Mouse (Mus musculus) heart, adult 2 months (tissue): Measurements from ENCODE around the gene Elp1. TPM values are rescaled to one million over a fixed set of nuclear protein-coding genes. Genes with fewer than 3 reads are reported as not detected.
A peak's percentile ranks its signal among the peaks of the same experiment; 100 is the strongest.

Experiments used
- DNase-seq, 2 experiments: peaks; one replicate each; pipeline ENCODE4 v3.0.0; 2021
- H3K27ac ChIP-seq: fragments of 200-600 bp; 2 replicates; pipeline ENCODE4 v1.8.1; 2022
- H3K27me3 ChIP-seq: fragments of 200-500 bp; 2 replicates; pipeline ENCODE4 v1.6.1; 2012; ENCODE audit warnings: mild to moderate bottlenecking, low read length, inconsistent platforms, mixed read lengths; ENCODE audit not compliant: control insufficient read depth, insufficient read depth
- H3K36me3 ChIP-seq: fragments of 200-500 bp; 2 replicates; pipeline ENCODE4 v1.6.1; 2012; ENCODE audit warnings: low read length, inconsistent platforms; ENCODE audit not compliant: control insufficient read depth, insufficient read depth
- H3K4me1 ChIP-seq: fragments of 200-500 bp; 2 replicates; pipeline ENCODE4 v1.6.1; 2011; ENCODE audit warnings: low read length; ENCODE audit not compliant: control insufficient read depth, insufficient read depth
- H3K4me3 ChIP-seq: fragments of 200-600 bp; 2 replicates; pipeline ENCODE4 v1.8.1; 2022
- H3K79me2 ChIP-seq: fragments of 200-500 bp; replicated peaks from 2 replicates; pipeline ENCODE4 v1.6.1; 2012; ENCODE audit warnings: mild to moderate bottlenecking, inconsistent platforms, low read length, moderate library complexity, mixed read lengths; ENCODE audit not compliant: control insufficient read depth, insufficient read depth
- H3K9ac ChIP-seq: fragments of 200-500 bp; 2 replicates; pipeline ENCODE4 v1.6.1; 2012; ENCODE audit warnings: low read depth, mild to moderate bottlenecking, control low read depth, inconsistent platforms, low read length, mixed read lengths
- CTCF ChIP-seq: fragments of 200-600 bp; IDR thresholded peaks from 2 replicates; pipeline ENCODE4 v1.8.1; 2022; ENCODE audit warnings: antibody characterized with exemption, mild to moderate bottlenecking, moderate library complexity
- EP300 ChIP-seq: fragments of 200-500 bp; IDR thresholded peaks from 2 replicates; pipeline ENCODE4 v1.6.1; 2011; ENCODE audit warnings: low read depth, low read length, control low read depth; ENCODE audit not compliant: insufficient read depth
- POLR2A ChIP-seq: fragments of 200-500 bp; IDR thresholded peaks from 2 replicates; pipeline ENCODE4 v1.6.1; 2011; ENCODE audit warnings: mild to moderate bottlenecking, low read depth, low read length, control low read depth; ENCODE audit not compliant: insufficient read depth
- WGBS: fragments of 180-500 bp; shearing (Covaris S2); methylation state at CpG from one replicate; pipeline ENCODE4 v1.1.7; 2018; 5-methylcytosine and 5-hydroxymethylcytosine counted together
- intact Hi-C: fragments of 180-260 bp; cut with DNase I; formaldehyde crosslinking; loops from one replicate; pipeline ENCODE4 v1.15.1; 2025
- long read RNA-seq: library from polyadenylated mRNA; stranded (forward); transcript quantifications from one replicate; pipeline ENCODE4 v2.0.0, GENCODE M21; 2021
- polyA plus RNA-seq: library from polyadenylated mRNA; depleted of rRNA; stranded (reverse); fragments of >200 nt; gene quantifications from 2 replicates; pipeline ENCODE4 v1.2.3, GENCODE M21; 2012; rRNA removed
- total RNA-seq, 2 experiments: library from RNA; stranded (reverse); gene quantifications; 2 replicates each; pipeline ENCODE4 v1.2.3; 2021

The Elp1 gene
- total RNA-seq: 10 to 100 TPM; 17.0 to 19.8 TPM
- polyA plus RNA-seq: 13.7 and 20.8 TPM in 2 replicates
- long read RNA-seq, full-length matches to known transcripts: 9 of 10 reads
- long read RNA-seq, partial matches to known transcripts: 0 of 10 reads
- long read RNA-seq, other reads (novel, unspliced or antisense): 1 of 10 reads

DNA sequence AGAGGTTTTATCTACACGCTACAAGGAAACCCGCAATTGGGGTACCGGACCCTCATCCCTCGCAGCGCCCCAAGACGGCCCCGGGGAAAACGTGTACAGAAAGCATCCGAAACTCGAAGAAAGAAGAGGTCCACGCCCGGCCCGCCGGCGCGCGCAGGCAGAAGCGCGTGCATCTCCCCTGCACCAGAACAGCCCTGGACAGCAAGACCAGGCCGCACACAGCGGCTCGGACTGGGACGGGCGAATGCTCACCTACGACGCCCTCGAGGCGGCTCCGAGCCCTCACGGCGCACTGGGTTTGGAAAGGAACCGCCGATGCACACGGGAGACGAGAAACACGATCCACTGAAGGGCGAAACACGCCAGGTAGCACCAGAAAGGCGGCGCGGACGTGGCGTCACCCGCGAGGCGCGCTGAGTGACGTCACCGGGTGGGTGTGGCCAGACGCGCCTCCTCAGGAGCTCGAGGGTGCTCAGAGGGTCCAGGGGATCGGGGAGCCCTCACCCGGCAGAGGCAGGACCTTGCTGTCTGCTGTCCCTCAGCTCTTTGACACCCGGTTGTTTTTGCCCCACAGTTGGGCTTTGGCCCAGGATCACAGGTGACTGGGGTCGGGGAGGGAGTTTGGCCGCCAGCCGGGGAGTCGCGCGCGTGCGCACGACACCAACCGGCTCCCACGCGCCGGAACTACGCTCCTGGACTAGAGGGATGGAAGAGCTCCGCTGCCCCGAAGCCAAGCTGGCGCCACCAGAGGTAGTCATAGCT is at the start of gene Elp1, which contains the start of gene Fam206a:
Elp1 (minus strand) TSS at position 425 of the 762 bp plus-strand sequence.
Fam206a (plus strand) TSS at position 439 of the 762 bp plus-strand sequence.
- Histone ChIP-seq H3K4me1 (no peaks in the 10 kb centered on the region; the same call in 1 of the 2 replicates), H3K27ac (peak within 1 kb of the TSS; percentile 95), H3K79me2 (no peaks in the 10 kb centered on the region; the same call in 1 of the 2 replicates), H3K27me3 (no peaks in the 10 kb centered on the region), H3K9ac (peak within 1 kb of the TSS; percentile 86), H3K36me3 (no peaks in the 10 kb centered on the region), H3K4me3 (peak within 1 kb of the TSS; percentile 80)
- DNase-seq: peak; percentile 95 to 99
- peak; percentile 27; the same call in 1 of the 2 replicates for TF ChIP-seq EP300
- TF ChIP-seq CTCF: no peak
- peak; percentile 68 for TF ChIP-seq POLR2A
- under 1% methylated on average over 72 of the region's 72 CpGs for WGBS
- intact Hi-C loops: no loop called here

- Histone ChIP-seq H3K4me1 (peaks cover 1% of the 10 kb centered on the region), H3K27me3 (no peaks in the 10 kb centered on the region), H3K36me3 (no peaks in the 10 kb centered on the region), H3K9ac (no peak overlapping the region), H3K4me3 (no peak overlapping the region), H3K79me2 (no peaks in the 10 kb centered on the region), H3K27ac (no peak overlapping the region)
- intact Hi-C loops: no loop called here
- 19% methylated on average over 6 of the region's 6 CpGs for WGBS
- peak; percentile 26 to 30 for DNase-seq
- TF ChIP-seq EP300 (no peak), CTCF (peak; percentile 56)
Measured at GRCm38 (mm10) chr4:56850724-56851123, 48.6 kb upstream of the Elp1 start.

DNA sequence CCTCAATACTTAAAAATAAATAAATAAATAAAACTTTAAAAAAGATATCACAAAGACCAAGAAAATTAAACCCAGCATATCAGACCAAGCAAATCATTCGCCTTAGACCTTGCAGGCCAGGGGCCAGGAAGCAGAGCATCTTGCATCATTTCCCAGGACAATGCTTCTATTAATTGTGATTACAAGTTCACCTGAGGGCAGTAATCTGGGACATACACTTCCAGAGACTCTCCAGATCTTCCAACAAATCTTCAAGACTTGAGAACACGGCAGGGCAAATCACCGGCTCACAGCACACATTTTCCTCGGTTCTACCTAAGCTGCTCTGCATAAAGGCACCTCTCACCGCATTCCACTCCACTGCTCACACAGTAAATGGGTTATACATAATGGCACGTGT is 45.9 kb upstream of the Elp1 start:
- WGBS: 74% methylated on average over 6 of the region's 6 CpGs
- DNase-seq: no peak
- Histone ChIP-seq H3K27ac (no peak overlapping the region), H3K27me3 (no peaks in the 10 kb centered on the region), H3K36me3 (no peaks in the 10 kb centered on the region), H3K9ac (no peak overlapping the region), H3K4me1 (peaks cover 1% of the 10 kb centered on the region), H3K79me2 (no peaks in the 10 kb centered on the region), H3K4me3 (no peak overlapping the region)
- TF ChIP-seq CTCF: no peak
- TF ChIP-seq POLR2A: no peak
- TF ChIP-seq EP300: no peak
- intact Hi-C loops: no loop called here

GRCm38 (mm10) chr4:56847400-56847799 is 45.3 kb upstream of the Elp1 start:
- TF ChIP-seq POLR2A (no peak), CTCF (no peak), EP300 (no peak)
- Histone ChIP-seq H3K27ac (no peak overlapping the region), H3K79me2 (no peaks in the 10 kb centered on the region), H3K4me1 (peaks cover 1% of the 10 kb centered on the region), H3K36me3 (no peaks in the 10 kb centered on the region), H3K4me3 (no peak overlapping the region), H3K9ac (no peak overlapping the region), H3K27me3 (no peaks in the 10 kb centered on the region)
- WGBS: 85% methylated on average over 3 of the region's 3 CpGs
- intact Hi-C loops: no loop called here
- DNase-seq: no peak

DNA sequence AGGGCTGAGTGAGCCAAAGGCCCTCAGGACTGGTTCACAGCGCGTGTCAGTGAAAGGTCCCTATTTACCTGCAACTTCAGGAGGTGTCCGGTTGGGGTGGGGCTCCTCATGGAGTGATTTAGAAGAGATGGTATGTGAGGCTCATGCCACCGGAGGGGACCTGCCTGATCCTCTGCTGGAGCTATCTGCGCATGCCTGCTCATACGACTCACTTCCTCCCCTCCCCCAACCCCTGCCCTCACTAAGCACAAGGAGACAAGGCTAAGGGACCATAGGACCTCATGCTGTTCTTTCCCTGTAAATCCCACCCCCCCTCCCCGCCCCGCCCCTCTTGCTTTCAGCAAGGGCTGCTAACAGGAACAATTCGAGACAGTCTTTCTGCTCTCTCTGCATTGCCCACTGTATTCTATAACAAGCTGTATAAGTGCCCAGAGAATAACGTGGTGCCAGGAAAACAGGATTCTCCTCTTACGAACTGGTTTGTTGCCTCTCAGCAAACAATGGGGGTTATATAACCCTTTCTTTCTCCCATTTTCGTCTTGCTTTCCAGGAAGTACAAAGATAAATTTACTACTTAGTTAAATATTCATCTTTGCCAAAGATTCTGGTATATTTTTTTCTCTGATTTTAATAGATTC is 43.9 kb upstream of the Elp1 start:
- no peaks in the 10 kb centered on the region for H3K79me2 ChIP-seq
- intact Hi-C loops: no loop called here
- H3K27me3 ChIP-seq: no peaks in the 10 kb centered on the region
- H3K4me1 ChIP-seq: peaks cover 1% of the 10 kb centered on the region
- no peak overlapping the region for H3K27ac ChIP-seq
- H3K36me3 ChIP-seq: no peaks in the 10 kb centered on the region; the same call in 1 of the 2 replicates
- H3K9ac ChIP-seq: no peak overlapping the region
- TF ChIP-seq EP300: no peak
- no peak for TF ChIP-seq POLR2A
- no peak for TF ChIP-seq CTCF
- H3K4me3 ChIP-seq: no peak overlapping the region
- WGBS: 66% methylated on average over 12 of the region's 12 CpGs
- DNase-seq: no peak

DNA sequence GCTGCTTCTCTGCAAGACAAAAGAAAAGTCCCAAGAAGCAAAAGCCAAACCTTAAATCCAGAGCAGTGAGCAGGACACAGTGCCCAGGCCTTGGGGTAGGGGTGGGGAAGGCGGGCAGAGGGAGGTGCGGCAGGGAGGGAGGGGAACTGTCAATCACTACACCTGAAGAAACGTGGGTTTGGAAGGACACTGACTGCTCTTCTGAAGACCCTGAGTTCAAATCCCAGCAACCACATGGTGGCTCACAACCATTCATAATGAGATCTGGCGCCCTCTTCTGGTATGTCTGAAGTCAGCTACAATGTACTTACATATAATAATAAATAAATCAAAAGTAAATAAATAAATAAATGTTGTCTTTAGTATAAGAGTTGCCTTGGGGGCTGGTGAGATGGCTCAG is 42.8 kb upstream of the Elp1 start:
- H3K27me3 ChIP-seq: no peaks in the 10 kb centered on the region
- H3K79me2 ChIP-seq: no peaks in the 10 kb centered on the region
- no peak overlapping the region for H3K27ac ChIP-seq
- no peak for TF ChIP-seq CTCF
- no peak for DNase-seq
- H3K36me3 ChIP-seq: no peaks in the 10 kb centered on the region; the same call in 1 of the 2 replicates
- H3K4me1 ChIP-seq: no peaks in the 10 kb centered on the region
- no peak overlapping the region for H3K9ac ChIP-seq
- H3K4me3 ChIP-seq: no peak overlapping the region
- intact Hi-C loops: no loop called here
- 91% methylated on average over 4 of the region's 4 CpGs for whole genome bisulfite sequencing
